Mouse (Mus musculus): ENCODE data around the gene Themis3. TPM values are rescaled to one million over a fixed set of nuclear protein-coding genes. Genes with fewer than 3 reads are reported as not detected.
"Not testable (repeated sequence)": the region's sequence is repeated elsewhere in the genome, so short reads cannot be mapped to it uniquely, and the experiment has no call there.

The Themis3 gene
- total RNA-seq, 2 experiments from 2014 or later, result not detected

DNA sequence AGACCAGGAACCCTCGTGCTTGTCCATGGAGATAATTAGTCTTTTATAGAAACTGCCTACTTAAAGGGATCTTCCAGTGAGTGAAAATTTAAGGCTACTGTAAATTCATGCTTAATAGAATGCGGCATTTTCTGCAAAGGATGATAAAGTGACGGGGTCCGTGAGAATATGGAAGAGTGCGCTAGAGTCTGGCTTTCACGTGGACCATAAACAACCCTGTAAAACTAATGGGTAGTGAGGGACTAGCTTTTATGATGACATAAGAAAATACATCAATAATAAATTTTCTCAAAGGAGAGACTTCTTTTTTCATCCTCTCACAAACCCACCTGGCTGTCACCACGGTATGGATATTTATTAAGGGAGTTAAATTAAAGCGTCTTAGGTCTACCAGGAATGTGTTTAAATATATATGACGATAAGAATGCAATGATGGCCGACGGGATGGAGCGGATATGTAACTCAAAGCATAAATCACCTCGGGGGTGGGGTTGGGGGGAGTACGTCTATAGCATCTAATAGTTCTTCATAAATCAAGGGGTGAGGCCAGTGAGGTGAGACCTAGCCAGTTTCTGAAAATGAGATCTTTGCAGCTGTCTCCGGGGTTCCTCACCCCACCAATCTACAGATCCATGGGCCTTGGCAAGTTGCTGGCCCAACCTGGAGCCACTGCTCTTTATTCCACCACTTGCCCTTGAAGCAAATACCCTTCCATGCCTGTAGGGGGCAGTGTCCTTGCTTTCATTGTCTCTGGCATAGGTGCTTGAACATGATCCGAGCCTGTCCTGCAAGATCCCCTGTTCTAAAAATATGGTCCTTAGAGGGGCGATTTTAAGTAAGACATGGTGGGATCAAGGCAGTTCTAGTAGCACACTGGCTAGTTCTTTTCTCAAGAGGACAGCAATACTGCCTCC, 35.8 kb downstream of the Themis3 start:
- no peak for DNase-seq

DNA sequence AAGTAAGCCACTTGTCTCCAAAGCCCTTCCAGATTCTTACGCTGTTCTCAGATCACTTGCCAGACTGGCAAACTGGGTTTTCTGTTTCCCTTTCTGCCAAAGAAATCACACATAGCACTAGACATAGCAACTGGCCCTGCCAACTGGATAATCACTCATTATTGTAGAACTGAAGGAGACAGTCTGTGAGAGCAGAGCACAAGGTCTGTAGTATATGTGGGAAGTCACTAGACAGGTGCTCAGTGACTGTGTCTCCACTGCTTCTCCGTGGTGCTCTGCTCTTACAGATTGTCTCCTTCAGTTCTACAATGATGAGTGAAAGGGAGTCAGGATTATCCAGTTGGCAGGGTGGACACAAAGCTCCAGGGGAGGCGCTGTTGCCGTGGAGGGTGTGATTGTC, 41.7 kb downstream of the Themis3 start:
- DNase-seq, result no peak

- no peak for DNase-seq
Measured at GRCm38 (mm10) chr17:66550486-66550885, 43.9 kb downstream of the Themis3 start.

GRCm38 (mm10) chr17:66532285-66532684, 62.1 kb downstream of the Themis3 start:
- DNase-seq, result no peak

- DNase-seq, result no peak
Measured at GRCm38 (mm10) chr17:66523396-66523795, 71.0 kb downstream of the Themis3 start.

GRCm38 (mm10) chr17:66522631-66523030, 71.8 kb downstream of the Themis3 start:
- not testable (repeated sequence) for DNase-seq

DNA sequence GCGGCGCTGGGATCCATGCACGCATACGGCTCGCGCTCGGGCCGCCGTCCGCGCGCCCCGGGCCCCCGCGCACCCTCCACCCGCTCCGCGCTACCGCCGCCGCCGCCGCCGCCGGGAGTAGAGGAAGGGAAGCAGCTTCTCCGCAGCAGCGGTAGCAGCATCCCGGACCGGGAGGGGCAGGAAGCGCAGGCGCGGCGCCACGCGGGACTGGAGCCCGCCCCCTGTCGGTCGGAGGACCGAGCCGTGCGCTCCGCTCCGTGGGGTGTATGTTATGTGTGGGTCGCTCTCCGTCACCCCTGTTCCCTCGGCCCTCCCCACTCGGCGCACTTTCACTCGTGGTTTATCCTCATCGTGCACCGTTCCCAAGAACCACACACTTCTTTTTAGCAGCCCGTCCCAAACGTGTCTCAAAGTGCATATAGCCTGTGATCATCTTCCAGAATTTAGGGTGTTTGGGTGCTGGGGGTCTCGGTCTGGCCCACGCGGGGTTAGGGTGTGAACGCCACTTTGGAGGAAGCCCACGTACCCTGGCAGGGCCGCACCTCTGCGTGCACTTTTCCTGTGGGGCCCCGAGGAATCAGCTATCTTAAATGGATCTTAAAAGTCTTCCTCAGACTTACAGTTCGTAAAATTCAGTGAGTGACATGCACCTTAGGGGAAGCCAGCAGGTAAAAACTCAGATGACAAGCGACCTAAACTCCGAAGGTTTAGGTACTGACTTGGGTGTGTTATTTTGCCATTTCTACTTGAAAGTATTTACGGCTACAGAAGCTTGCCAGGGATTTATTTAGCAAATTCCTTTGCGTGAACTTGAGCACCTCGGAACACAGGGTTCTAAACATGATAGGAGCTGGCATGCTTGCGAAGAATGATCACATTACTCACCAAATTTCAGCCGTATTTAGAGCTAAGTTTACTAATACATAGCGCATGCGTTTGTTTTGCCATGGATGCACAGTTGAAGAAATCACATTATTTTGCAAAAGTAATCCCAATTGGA, 74.6 kb downstream of the Themis3 start, which contains the start of gene Rab12:
Gene Rab12 (minus strand): TSS at position 176 of the 1,000 bp plus-strand sequence.
- DNase-seq, result peak; percentile 79 to 86

- DNase-seq, result peak in 1 of 2 experiments; percentile 23
Measured at GRCm38 (mm10) chr17:66518877-66519553, 75.4 kb downstream of the Themis3 start.

- DNase-seq, result no peak
Measured at GRCm38 (mm10) chr17:66516953-66517352, 77.5 kb downstream of the Themis3 start.

DNA sequence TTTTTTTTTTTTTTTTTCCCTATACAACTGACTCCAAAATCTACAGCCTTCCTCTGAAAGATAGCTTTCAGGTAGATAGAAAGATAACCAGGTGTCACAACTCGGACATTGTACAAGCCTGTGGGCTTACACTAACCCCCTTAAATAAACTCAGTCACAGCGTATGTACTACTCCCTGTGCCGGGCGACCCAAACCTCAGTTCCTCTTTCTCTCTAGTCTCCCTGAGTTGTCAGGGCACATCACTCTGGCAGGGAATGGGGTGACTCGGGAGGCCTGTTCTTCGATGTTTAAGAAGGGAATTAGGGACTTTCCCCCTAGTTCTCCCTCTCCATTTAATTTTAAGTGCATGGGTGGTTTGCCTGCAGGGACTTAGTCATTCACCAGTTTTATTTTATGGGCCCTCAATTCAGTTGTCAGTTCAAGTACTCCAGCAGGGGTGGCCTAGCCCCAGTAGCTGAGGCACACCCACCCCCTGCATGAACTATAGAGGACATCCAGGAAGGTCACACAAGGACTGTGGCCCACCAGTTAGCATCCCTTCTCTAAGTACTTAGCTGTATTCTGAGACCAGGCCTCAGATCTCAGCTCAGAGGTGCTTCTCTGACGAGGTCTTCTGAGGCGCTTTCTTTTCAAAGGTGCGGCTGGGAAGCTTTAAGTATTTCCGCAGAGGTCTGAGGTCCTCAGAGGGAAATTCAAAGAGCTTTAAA, 80.0 kb downstream of the Themis3 start:
- DNase-seq, result no peak

GRCm38 (mm10) chr17:66512202-66512956, 82.0 kb downstream of the Themis3 start:
- no peak for DNase-seq

- DNase-seq, result no peak
Measured at GRCm38 (mm10) chr17:66510221-66510683, 84.2 kb downstream of the Themis3 start.

- DNase-seq, result no peak
Measured at GRCm38 (mm10) chr17:66507049-66507954, 87.1 kb downstream of the Themis3 start.

DNA sequence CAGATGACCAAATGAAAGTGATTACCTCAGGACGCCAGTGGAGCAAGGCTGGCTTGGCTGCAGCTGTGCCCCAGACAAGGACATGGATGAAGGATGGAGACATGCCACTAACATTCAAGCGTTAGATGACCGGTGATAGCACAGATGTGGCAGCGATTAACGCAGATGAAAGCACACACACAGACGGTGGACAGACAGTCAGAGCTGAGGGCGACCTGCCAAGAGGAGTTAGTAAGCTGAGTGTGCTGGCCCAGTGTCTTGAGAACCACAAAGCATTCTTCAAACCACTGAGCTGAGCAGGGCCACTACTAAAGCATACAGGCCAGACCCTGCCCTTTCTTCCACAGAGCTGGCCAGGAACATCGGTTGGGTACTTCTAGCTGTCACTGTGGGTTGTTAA, 89.5 kb downstream of the Themis3 start:
- DNase-seq, result no peak

Other genes starting within 250 kb of the Themis3 start
- 10 to 100 TPM; 39.8 to 42.8 TPM for gene Mtcl1, start 144.9 kb downstream of the Themis3 start, total RNA-seq (2021)
- gene Rab12, start 74.9 kb downstream of the Themis3 start, total RNA-seq (2021), result 100 to 1,000 TPM; 103 to 108 TPM

Data from layer of hippocampus, postnatal 36 days (tissue).